Mouse (Mus musculus) retina, postnatal 1 day (tissue): ENCODE measurements around the gene Ins2.

ENCODE experiments used
- DNase-seq: peaks from one replicate; pipeline ENCODE4 v3.0.0-alpha.2; 2012

Ins2 gene

GRCm38 (mm10) chr7:142743281-142743680 is at the start of gene Ins2:
Gene Ins2, minus strand, starts transcription at chr7:142743381.
- no peak for DNase-seq

GRCm38 (mm10) chr7:142792650-142793275 is 49.6 kb upstream of the Ins2 start:
- DNase-seq: peak; percentile 49

GRCm38 (mm10) chr7:142789667-142790066 is 46.5 kb upstream of the Ins2 start:
- peak; percentile 9 for DNase-seq

- DNase-seq: peak; percentile 76
These were observed 5.4 kb downstream of the Ins2 start for GRCm38 (mm10) chr7:142737772-142738171.

- DNase-seq: peak; percentile 77
These were observed 6.2 kb downstream of the Ins2 start for GRCm38 (mm10) chr7:142736943-142737490.

- DNase-seq: peak; percentile 30
These were observed 17.2 kb downstream of the Ins2 start for GRCm38 (mm10) chr7:142725973-142726372.

GRCm38 (mm10) chr7:142720725-142721124 is 22.5 kb downstream of the Ins2 start:
- DNase-seq: peak; percentile 53

GRCm38 (mm10) chr7:142714783-142715498 is 28.2 kb downstream of the Ins2 start:
- DNase-seq: peak; percentile 80

- no peak for DNase-seq
These were observed 36.3 kb downstream of the Ins2 start for GRCm38 (mm10) chr7:142706873-142707272.

- no peak for DNase-seq
These were observed 43.8 kb downstream of the Ins2 start for GRCm38 (mm10) chr7:142699334-142699860.

GRCm38 (mm10) chr7:142678611-142679010 is 64.6 kb downstream of the Ins2 start:
- no peak for DNase-seq

GRCm38 (mm10) chr7:142675644-142676043 is 67.5 kb downstream of the Ins2 start:
- DNase-seq: peak; percentile 80

GRCm38 (mm10) chr7:142675141-142675540 is 68.0 kb downstream of the Ins2 start:
- no peak for DNase-seq

- DNase-seq: peak; percentile 72
These were observed 71.1 kb downstream of the Ins2 start for GRCm38 (mm10) chr7:142672120-142672519.

GRCm38 (mm10) chr7:142671067-142671466 is 72.1 kb downstream of the Ins2 start:
- no peak for DNase-seq

- no peak for DNase-seq
These were observed 73.2 kb downstream of the Ins2 start, which contains the start of gene Gm49394 for GRCm38 (mm10) chr7:142669751-142670625. Gene Gm49394, minus strand, starts transcription at chr7:142669942.

GRCm38 (mm10) chr7:142668328-142668727 is 74.9 kb downstream of the Ins2 start:
- DNase-seq: no peak

- no peak for DNase-seq
These were observed 75.7 kb downstream of the Ins2 start for GRCm38 (mm10) chr7:142667521-142667920.

- DNase-seq: no peak
These were observed 76.5 kb downstream of the Ins2 start, which contains the start of gene Igf2 for GRCm38 (mm10) chr7:142666659-142667058. Gene Igf2, minus strand, starts transcription at chr7:142666816.

- DNase-seq: no peak
These were observed 77.1 kb downstream of the Ins2 start for GRCm38 (mm10) chr7:142666109-142666508.

GRCm38 (mm10) chr7:142665364-142665763 is 77.8 kb downstream of the Ins2 start:
- DNase-seq: no peak

- DNase-seq: no peak
These were observed 78.6 kb downstream of the Ins2 start for GRCm38 (mm10) chr7:142664465-142665029.
